Mouse (Mus musculus) lung, postnatal 4 days (tissue): ENCODE results near the gene Mitd1.

Experiments used
- DNase-seq, 2 experiments: peaks; one replicate each; pipeline ENCODE4 v3.0.0; 2021

Mitd1 gene

GRCm38 (mm10) chr1:37867056-37867455 lies 23.2 kb downstream of the Mitd1 start:
- peak; percentile 39 to 64 for DNase-seq

- no peak for DNase-seq
These were observed 23.9 kb downstream of the Mitd1 start, which contains the start of gene Tsga10 for GRCm38 (mm10) chr1:37866286-37866685. TSS of gene Tsga10 (minus strand) at chr1:37866429.

GRCm38 (mm10) chr1:37865401-37866215 lies 24.6 kb downstream of the Mitd1 start:
- no peak for DNase-seq

- DNase-seq: peak; percentile 100
These were observed 25.5 kb downstream of the Mitd1 start for GRCm38 (mm10) chr1:37864511-37865400.

- no peak for DNase-seq
These were observed 39.5 kb downstream of the Mitd1 start for GRCm38 (mm10) chr1:37850696-37851095.

- no peak for DNase-seq
These were observed 43.3 kb downstream of the Mitd1 start for GRCm38 (mm10) chr1:37846878-37847277.

GRCm38 (mm10) chr1:37831681-37832080 lies 58.5 kb downstream of the Mitd1 start:
- no peak for DNase-seq
